Mouse (Mus musculus): Measurements from ENCODE around the gene Olfr578. TPM values are rescaled to one million over a fixed set of nuclear protein-coding genes. Genes with fewer than 3 reads are reported as not detected.

The Olfr578 gene
- polyA plus RNA-seq, 1 experiment from 2014 or later, result not detected

Other genes with a start within 250 kb of the Olfr578 start
- gene Olfr560, start 230.0 kb downstream of the Olfr578 start, polyA plus RNA-seq (2015; fragmentation: Nextera tagmentation; extraction: Ambion mirVana), result not detected in 2 replicates
- gene Olfr78, start 229.9 kb downstream of the Olfr578 start, polyA plus RNA-seq (2015; fragmentation: Nextera tagmentation; extraction: Ambion mirVana), result 0.12 TPM in 1 of 2 replicates, not detected in the other
- gene Olfr561, start 218.1 kb downstream of the Olfr578 start, polyA plus RNA-seq (2015; fragmentation: Nextera tagmentation; extraction: Ambion mirVana), result not detected in 2 replicates
- gene Olfr564, start 185.8 kb downstream of the Olfr578 start, polyA plus RNA-seq (2015; fragmentation: Nextera tagmentation; extraction: Ambion mirVana), result not detected in 2 replicates
- not detected in 2 replicates for gene Olfr566, start 130.6 kb downstream of the Olfr578 start, polyA plus RNA-seq (2015; fragmentation: Nextera tagmentation; extraction: Ambion mirVana)
- not detected in 2 replicates for gene Olfr568, start 112.2 kb downstream of the Olfr578 start, polyA plus RNA-seq (2015; fragmentation: Nextera tagmentation; extraction: Ambion mirVana)
- not detected in 2 replicates for gene Olfr569, start 98.4 kb downstream of the Olfr578 start, polyA plus RNA-seq (2015; fragmentation: Nextera tagmentation; extraction: Ambion mirVana)
- gene Olfr570, start 94.7 kb downstream of the Olfr578 start, polyA plus RNA-seq (2015; fragmentation: Nextera tagmentation; extraction: Ambion mirVana), result 0.14 TPM in 1 of 2 replicates, not detected in the other
- gene Olfr571, start 71.8 kb downstream of the Olfr578 start, polyA plus RNA-seq (2015; fragmentation: Nextera tagmentation; extraction: Ambion mirVana), result not detected in 2 replicates
- gene Olfr572, start 64.9 kb downstream of the Olfr578 start, polyA plus RNA-seq (2015; fragmentation: Nextera tagmentation; extraction: Ambion mirVana), result not detected in 2 replicates
- not detected in 2 replicates for gene Olfr573-ps1, start 46.7 kb downstream of the Olfr578 start, polyA plus RNA-seq (2015; fragmentation: Nextera tagmentation; extraction: Ambion mirVana)
- not detected in 2 replicates for gene Olfr574, start 40.9 kb downstream of the Olfr578 start, polyA plus RNA-seq (2015; fragmentation: Nextera tagmentation; extraction: Ambion mirVana)
- not detected in 2 replicates for gene Olfr575, start 30.5 kb downstream of the Olfr578 start, polyA plus RNA-seq (2015; fragmentation: Nextera tagmentation; extraction: Ambion mirVana)
- gene Olfr576, start 26.7 kb downstream of the Olfr578 start, polyA plus RNA-seq (2015; fragmentation: Nextera tagmentation; extraction: Ambion mirVana), result not detected in 2 replicates
- not detected in 2 replicates for gene Olfr577, start 13.4 kb downstream of the Olfr578 start, polyA plus RNA-seq (2015; fragmentation: Nextera tagmentation; extraction: Ambion mirVana)
- not detected in 2 replicates for gene Olfr582, start 48.7 kb upstream of the Olfr578 start, polyA plus RNA-seq (2015; fragmentation: Nextera tagmentation; extraction: Ambion mirVana)
- gene Olfr583, start 62.0 kb upstream of the Olfr578 start, polyA plus RNA-seq (2015; fragmentation: Nextera tagmentation; extraction: Ambion mirVana), result not detected in 2 replicates
- gene Olfr584, start 92.6 kb upstream of the Olfr578 start, polyA plus RNA-seq (2015; fragmentation: Nextera tagmentation; extraction: Ambion mirVana), result not detected in 2 replicates
- gene Olfr585, start 108.4 kb upstream of the Olfr578 start, polyA plus RNA-seq (2015; fragmentation: Nextera tagmentation; extraction: Ambion mirVana), result not detected in 2 replicates
- not detected in 2 replicates for gene Olfr586, start 136.3 kb upstream of the Olfr578 start, polyA plus RNA-seq (2015; fragmentation: Nextera tagmentation; extraction: Ambion mirVana)
- not detected in 2 replicates for gene Olfr588-ps1, start 151.6 kb upstream of the Olfr578 start, polyA plus RNA-seq (2015; fragmentation: Nextera tagmentation; extraction: Ambion mirVana)
- not detected in 2 replicates for gene Olfr589, start 167.0 kb upstream of the Olfr578 start, polyA plus RNA-seq (2015; fragmentation: Nextera tagmentation; extraction: Ambion mirVana)
- gene Olfr591, start 189.0 kb upstream of the Olfr578 start, polyA plus RNA-seq (2015; fragmentation: Nextera tagmentation; extraction: Ambion mirVana), result not detected in 2 replicates
- gene Olfr592, start 195.5 kb upstream of the Olfr578 start, polyA plus RNA-seq (2015; fragmentation: Nextera tagmentation; extraction: Ambion mirVana), result not detected in 2 replicates
- not detected in 2 replicates for gene Olfr593, start 222.5 kb upstream of the Olfr578 start, polyA plus RNA-seq (2015; fragmentation: Nextera tagmentation; extraction: Ambion mirVana)
- not detected in 2 replicates for gene Olfr594, start 227.7 kb upstream of the Olfr578 start, polyA plus RNA-seq (2015; fragmentation: Nextera tagmentation; extraction: Ambion mirVana)

Data from hindbrain, embryonic 15.5 days (tissue).